Mouse (Mus musculus): ENCODE measurements around the gene Appl1. TPM values are rescaled to one million over a fixed set of nuclear protein-coding genes. Genes with fewer than 3 reads are reported as not detected.
"Not testable (repeated sequence)": the region's sequence is repeated elsewhere in the genome, so short reads cannot be mapped to it uniquely, and the experiment has no call there.

Appl1 gene
- total RNA-seq, 2 experiments from 2014 or later = 19.3 to 19.5 TPM

DNA sequence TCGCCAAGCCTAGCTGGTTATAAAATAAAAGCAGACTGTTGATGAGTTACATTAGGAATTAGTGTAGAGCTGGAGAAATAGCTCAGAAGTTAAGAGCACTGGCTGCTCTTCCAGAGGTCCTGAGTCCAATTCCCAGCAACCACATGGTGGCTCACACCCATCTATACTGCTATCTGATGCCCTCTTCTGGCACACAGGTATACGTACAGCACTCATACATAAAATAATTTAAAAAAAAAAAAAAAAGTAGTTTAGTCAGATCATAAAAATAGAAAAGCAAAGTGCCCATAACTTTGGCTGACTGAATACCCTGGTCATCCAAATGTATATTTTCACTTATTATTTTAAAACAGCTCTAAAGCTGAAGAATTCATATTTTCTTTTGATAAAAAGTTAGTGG, 2.1 kb upstream of the Appl1 start:
- DNase-seq = no peak

DNA sequence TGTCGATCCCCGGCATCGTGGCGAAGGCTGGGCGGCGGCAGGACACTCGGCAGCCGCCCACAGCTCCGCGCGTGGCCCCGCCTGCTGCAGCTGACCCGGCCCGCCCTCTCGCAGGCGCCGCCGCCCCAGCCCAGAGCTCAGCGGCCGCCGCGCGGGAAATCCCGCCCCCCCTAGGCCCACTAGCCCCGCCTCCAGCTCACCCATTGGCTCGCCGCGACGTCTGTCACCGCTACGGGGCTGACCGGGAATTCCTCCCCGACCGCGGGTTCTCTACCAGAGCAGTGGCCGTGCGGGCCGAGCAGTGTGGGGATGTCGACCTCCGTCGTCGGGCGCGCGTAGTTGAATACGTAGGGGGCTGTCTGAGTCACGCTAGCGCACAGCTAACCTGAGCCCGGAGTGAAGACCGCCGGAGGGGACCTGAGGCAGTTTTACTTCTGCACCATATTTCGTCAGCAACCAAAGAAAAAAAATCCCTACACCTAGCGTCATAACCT, 546 bp downstream of the Appl1 start:
- peak; percentile 98 for DNase-seq
- intact Hi-C loops (cut with DNase I; ENCODE audit: low total_unique reads) = no loop called here

More for the DNA sequence above, 2.1 kb upstream of the Appl1 start:
- intact Hi-C loops (cut with DNase I; ENCODE audit: low total_unique reads) = no loop called here

DNA sequence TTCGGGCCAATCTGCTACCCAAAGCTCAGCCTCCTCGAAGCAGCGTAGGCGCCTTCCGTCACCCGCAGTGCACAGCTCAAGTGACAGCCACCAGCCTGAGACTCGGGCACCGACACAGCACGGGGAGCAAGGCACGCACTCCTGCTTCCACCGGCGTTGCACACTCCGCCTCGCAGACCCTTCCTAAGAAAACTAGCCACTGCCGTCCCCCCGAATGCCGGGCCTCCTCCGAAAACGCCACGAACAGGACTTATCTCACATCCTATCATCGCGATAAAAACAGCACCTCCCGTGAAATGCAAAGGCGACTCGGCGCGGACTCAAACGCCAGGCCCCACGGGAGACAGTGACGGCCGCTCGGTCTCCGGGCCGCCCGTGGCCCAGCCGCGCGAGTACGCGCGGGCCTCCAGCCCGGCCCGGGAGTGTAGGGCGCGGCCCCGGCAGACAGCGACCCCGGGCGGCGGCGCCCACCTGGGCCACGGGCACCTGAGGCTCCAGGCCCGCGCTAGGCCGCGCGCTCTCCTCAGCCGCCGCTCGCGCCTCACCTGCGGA, 1.1 kb downstream of the Appl1 start:
- intact Hi-C loops (cut with DNase I; ENCODE audit: low total_unique reads) = no loop called here
- DNase-seq = peak; percentile 53

DNA sequence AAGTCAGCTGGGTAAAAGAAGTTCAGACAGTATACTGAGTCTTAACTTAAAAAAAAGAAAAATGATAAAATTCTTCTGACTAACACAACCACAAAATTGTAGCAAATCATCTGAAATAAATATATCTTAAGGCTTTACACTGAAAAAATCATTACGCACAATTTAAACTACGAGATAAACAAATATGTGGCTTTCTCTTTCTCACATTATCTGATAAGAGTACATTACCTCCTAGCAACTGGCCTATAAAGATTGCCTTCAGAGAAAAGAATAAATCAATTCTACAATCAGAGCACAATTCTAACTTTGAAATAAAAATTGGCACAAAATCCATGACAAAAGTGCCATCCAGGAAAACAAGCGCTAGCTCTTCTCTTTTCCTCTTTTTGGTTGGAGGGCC, 1.9 kb downstream of the Appl1 start:
- intact Hi-C loops (cut with DNase I; ENCODE audit: low total_unique reads) = no loop called here
- DNase-seq = no peak

DNA sequence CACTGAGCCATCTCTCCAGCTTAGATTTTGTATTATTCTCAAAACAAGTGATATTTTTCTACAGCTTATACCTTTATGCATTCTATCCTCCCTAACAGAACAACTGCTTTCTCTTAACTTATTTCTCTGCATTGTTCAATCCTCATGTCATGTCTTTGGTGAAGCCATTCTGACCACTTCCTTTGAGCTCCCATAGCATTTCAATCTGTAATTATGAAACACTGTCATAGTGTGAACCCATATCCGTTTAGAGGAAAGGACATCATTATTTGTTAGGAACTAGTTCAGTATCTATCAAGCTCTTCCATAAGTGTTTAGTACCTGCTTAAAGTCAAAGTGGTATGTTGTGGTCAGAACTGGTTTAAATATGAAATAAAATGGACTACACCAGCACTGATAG, 10.5 kb downstream of the Appl1 start:
- intact Hi-C loops (cut with DNase I; ENCODE audit: low total_unique reads) = no loop called here
- DNase-seq = no peak

DNA sequence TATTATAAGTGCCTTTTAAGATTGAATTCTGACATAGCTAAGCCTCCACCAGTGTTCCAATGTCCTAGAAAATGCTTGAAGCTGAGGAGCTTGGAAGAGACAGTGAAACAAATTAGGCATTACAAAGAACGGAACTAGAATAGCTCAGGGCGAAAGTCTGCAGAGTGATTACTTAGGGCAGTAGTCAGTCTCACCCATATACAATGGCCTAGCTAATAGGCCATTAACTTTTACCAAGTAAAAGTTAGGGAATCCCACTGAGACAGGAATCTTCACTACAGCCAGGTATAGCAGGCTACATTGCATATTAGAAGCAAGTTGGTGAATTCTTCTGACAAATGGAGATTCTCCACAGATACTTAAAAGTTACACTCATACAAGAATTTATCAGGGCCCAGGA, 14.9 kb downstream of the Appl1 start:
- DNase-seq; intact Hi-C loops (cut with DNase I; ENCODE audit: low total_unique reads): not testable (repeated sequence)

DNA sequence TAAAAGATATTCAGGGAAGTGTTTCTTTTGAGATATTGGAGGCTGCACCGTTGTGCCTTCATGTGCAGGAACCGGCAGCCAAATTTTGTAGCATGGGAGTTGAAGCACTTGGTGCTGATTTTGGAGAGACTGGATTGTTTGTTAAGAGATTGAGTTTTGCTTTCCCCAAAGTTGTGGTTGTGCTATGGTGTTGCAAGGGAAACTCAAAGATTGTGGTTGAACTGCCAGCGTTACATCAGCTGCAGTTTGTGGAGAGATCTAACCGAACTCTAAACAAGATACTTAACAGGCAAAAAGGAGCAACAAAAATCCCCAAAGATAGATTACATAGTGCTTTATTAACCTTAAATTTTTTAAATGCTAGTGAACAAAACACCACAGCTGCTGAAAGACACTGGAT, 35.5 kb downstream of the Appl1 start:
- no peak for DNase-seq
- intact Hi-C loops (cut with DNase I; ENCODE audit: low total_unique reads) = no loop called here

DNA sequence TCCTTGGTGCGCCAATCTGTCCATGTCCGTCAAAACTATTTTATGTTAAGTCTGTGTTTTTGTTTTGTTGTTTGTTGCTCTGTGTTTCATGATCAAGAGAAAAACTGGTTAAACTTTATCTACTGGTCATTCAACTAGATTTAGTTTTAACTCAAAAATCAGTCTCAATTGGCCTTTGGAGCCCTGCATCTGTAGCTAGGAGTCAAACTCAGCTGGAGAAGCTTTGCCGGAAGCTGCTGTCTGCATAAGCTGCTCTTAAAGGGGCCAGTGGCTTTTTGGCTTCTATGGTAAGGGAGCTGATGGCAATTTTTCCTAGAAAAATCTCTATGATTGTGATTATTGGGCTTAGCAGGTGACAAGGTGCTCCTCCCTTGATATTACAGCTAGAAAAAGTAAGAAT, 36.1 kb downstream of the Appl1 start:
- DNase-seq = no peak
- intact Hi-C loops (cut with DNase I; ENCODE audit: low total_unique reads) = no loop called here

DNA sequence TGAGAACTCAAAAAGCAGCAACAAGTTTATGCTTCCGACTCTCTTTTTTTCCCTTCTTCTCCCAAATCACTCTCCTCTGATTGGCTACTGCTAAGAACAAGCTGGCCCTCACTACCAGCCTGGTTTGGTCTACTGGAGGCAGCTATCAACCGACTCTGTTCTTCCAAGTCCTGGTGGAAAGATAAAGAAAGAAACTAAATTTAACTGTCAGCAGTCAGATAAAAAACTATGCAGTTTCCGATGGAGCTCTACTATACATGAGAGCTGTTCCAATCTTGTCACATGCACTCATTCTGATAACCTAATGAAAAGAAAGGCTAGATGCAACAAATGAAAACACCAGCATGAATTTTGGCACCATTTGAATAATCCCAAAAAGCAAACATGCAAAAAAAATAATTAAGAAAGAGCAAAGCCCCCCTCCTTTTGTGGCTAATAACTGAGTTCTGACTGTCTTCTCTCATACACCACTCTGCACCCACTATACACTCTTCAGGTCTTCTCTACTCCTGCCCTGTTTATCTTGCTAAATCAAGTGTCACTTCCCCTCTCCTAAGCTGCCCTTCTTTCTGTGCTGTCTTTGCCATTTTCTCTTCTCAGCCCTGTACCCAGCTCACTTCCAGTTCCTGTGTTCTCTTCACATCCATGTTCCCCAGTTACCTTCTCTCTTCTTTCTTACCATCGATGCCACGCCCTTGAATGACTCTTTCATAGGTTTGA, 47.2 kb downstream of the Appl1 start:
- no peak for DNase-seq
- intact Hi-C loops (cut with DNase I; ENCODE audit: low total_unique reads) = no loop called here

DNA sequence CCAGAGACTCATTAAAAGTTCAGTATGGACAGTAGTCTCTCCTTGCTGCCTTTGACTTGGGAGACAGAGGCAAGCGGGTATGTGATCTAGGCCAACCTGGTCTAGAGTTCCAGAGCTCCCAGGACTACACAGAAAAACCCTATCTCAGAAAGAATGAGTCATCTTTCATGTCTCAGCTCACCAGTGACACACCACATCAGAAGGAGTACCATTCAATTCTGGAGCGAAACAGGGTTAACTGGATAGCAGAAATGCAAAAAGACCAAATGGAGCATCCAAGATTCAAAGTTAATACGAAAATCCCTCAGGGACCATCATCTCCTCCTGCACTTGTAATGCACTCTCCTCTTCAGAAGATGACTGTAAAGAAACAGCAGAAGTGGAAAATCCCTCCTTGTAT, 51.7 kb downstream of the Appl1 start:
- intact Hi-C loops (cut with DNase I; ENCODE audit: low total_unique reads) = no loop called here
- no peak for DNase-seq

DNA sequence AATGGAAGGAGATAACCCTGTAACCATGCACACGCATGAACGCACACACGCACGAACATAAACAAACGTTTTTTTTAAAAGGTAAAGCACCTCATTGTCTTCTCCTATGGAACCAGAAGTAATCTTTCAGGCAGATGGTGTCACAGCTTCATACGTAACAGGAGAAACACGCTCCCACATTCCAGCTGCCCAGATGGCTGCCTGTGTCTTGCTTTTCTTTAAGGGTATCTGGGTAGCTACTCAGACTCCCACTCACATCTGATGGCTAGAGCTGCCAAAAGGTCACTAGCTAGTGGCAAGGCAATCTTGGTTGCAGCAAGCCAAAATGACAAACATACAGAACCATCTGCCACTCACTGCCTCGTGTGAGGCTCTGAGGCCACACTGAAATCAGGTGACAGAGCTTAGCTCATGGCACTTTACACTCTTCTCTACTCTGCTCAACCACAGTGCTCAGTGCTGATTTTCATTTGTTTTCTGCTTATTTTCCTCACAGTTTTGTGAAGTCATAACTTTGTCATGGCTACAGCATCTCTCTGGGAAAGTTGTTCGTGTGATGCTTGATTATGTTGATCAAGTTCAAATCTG, 57.3 kb downstream of the Appl1 start:
- DNase-seq = no peak
- intact Hi-C loops (cut with DNase I; ENCODE audit: low total_unique reads) = no loop called here

DNA sequence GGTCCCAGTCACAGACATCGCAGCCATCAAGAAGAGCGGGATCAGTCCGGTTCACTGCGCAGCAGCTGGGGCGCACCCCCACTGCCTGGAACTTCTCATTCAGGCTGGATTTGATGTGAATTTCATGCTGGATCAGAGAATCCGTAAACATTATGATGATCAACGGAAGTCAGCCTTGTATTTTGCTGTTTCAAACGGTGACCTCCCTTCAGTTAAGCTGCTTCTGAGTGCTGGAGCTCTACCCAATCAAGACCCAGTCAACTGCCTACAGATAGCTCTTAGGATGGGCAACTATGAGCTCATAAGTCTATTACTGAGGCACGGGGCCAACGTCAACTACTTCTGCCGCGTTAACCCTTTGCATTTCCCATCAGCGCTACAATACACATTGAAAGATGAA, 59.2 kb downstream of the Appl1 start:
- intact Hi-C loops (cut with DNase I; ENCODE audit: low total_unique reads) = no loop called here
- DNase-seq = no peak

DNA sequence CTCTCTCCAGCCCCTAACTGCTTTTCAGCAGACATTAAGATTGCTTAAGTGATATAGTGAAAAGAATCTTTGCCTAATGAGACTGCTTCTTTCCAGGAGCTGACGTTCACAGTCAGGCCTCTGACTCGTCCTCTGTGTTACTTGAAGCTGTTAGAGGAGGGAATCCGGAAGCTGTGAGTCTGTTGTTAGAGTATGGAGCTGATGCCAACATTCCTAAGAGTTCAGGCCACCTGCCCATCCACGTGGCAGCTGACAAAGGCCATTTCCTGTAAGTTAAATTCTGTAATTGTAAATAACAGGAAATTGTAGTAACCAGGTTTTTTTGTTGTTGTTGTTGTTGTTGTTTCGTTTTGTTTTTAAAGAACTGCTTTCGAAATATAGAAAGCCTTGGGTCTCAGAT, 59.8 kb downstream of the Appl1 start:
- intact Hi-C loops (cut with DNase I; ENCODE audit: low total_unique reads) = no loop called here
- no peak for DNase-seq

DNA sequence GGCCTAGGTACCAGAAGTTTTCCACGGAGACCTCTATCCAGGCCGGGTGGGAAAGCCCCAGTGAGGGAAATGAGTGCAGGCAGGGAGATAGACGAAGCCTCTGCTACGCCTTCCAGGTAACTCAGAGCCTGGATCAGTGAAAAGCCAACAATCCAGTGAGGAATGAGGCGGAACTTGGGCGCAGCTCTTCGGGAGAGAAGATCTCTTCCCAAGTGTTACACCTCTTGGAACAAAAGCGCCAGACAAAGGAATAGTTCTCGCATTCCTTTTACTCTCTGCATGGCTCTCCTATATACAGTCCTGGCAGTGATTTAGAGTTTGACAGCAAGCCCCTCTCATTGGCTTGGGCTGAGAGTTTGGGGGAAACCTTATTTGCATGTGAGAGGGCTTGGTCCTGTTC, 60.6 kb downstream of the Appl1 start:
- intact Hi-C loops (cut with DNase I; ENCODE audit: low total_unique reads); DNase-seq: not testable (repeated sequence)

DNA sequence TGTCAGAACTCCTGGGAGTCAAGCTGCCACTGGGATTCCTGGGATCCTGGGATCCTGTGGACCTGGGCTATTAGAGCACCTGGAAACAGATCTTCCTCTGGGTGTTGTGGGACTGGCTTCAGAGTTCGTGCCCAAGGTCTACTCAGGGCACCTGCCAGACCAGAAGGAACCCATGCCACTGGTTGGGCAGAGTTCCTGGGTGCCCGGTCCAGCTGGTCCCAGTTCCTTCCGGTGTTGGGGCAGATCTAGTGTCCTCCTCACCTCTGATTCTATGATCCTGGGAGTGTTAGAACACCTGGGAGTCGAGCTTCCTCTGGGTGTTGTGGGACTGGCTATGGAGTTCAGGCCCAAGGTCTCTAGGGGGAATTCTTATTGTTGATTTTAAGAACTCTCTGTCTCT, 63.6 kb downstream of the Appl1 start:
- DNase-seq = no peak
- intact Hi-C loops (cut with DNase I; ENCODE audit: low total_unique reads) = no loop called here

DNA sequence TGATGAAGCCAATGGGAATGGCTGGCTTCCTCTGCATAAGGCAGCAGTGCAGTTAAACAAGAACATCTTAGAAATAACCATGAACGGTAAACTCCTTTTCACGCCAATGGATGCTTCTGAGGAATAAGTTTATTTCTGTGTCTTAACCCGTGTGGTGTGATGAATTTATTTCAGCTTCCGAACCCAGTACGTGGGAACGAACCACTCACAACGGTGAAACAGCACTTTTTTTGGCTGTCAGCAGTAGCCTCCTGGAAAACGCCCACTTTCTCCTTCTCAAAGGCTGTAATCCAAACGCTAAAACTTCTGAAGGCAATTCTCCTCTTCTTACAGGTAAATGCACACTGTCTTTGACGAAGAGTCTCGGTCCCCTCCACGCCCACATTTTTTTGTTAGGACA, 70.1 kb downstream of the Appl1 start:
- intact Hi-C loops (cut with DNase I; ENCODE audit: low total_unique reads) = no loop called here
- DNase-seq = no peak

DNA sequence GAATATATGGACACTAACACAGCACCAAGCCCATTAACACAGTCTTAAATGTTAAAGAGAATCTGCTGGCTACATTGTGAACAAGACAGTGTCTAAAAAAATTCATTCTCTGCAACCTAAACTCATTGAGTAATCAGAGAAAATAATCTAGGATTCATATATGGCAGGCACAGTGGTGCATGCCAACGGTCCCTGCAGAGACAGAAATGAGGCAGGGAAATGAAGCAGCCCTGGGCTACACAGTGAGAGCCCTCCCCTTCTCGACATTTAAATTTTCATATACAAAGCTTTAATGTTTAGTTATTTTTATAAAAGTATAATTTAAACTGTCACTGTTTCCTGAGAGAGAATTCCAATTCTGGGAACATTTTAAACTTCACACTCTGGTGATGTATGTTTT, 71.5 kb downstream of the Appl1 start:
- no peak for DNase-seq
- intact Hi-C loops (cut with DNase I; ENCODE audit: low total_unique reads) = no loop called here

DNA sequence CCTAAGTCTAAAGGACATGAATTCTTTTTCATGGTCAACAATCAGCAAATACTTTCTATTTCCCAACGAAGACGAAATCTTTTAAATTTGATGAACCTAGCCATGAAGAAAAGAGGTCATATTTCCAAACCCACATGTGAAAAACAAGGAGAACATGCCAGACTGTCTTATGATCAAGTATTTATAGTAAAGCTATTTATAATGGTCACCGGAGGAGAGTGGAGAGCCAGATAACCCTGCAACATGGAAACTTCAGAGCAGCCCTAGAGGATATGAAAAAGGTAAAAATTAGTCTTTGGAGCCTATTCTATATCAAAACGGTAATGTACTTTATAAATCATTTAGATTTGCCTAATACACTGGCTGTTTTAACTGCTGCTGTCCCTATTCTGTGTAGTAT, 76.6 kb downstream of the Appl1 start, which contains the start of gene Asb14:
Gene Asb14 (plus strand): TSS at position 166 of the 400 bp plus-strand sequence.
- intact Hi-C loops (cut with DNase I; ENCODE audit: low total_unique reads) = no loop called here
- no peak for DNase-seq

DNA sequence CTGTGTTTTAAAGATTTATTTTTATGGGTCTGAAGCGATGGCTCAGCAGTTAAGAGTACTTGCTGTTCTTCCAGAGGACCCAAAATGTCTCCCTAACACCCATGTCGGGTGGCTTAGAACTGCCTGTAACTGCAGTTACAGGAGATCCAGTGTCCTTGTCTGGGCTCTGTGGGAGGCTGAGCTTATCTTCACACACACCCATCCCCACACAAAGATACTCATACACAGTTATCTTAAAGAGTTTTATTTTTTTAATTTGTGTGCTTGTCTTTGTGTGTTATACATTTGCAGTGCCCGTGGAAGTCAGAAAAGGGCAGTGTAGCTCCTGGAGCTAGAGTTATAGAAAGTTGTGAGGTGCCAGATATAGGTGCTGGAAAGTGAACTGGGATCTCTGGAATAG, 80.3 kb downstream of the Appl1 start:
- intact Hi-C loops (cut with DNase I; ENCODE audit: low total_unique reads) = no loop called here
- DNase-seq = no peak

DNA sequence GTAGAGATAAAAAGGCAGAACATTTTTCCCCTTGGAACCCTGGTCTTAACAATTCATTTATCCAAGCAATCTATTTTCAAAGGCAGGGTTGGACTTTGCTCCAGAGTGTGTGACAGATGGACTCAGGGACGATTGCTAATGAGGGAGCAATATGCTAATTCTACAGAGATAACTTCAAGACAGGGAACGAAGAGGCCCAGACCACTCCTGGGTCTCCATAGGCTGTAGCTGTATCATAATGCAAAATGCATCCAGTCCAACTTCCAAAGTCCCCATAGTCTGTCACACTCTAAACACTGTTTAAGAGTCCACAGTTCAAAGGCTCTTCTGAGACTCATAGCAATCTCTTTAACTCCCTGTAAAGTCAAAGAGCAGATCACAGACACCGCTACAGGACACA, 83.8 kb downstream of the Appl1 start:
- intact Hi-C loops (cut with DNase I; ENCODE audit: low total_unique reads) = no loop called here

DNA sequence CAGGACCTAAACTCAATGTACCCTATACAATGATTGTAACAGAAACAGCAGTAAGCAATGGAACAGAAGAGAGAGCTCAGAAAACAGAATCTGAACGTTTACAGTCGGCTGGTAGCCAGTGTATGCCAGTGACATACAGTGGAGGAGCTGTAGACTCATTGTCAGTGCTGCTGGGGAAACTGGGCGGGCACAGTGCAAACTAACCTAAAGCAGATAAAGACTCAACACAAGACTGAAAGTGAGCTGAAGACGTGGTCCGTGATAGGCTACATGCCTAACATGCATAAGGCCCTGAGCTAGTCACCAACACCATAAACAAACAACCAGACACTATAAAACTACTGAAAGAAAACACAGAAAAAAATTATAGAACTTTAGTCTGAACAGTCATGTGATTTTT, 89.3 kb downstream of the Appl1 start:
- intact Hi-C loops (cut with DNase I; ENCODE audit: low total_unique reads) = loop anchor here (2.0 kb wide), 1 partner anchor 67 kb away; no protein-coding TSS in a partner anchor
- no peak for DNase-seq

More for the DNA sequence above, 83.8 kb downstream of the Appl1 start:
- no peak for DNase-seq
